Mouse (Mus musculus) midbrain, postnatal 0 days (tissue): ENCODE measurements around the gene Reg4. TPM values are rescaled to one million over a fixed set of nuclear protein-coding genes. Genes with fewer than 3 reads are reported as not detected.

Experiments used
- ATAC-seq: fragments of 200-750 bp; cut with Nextera tagmentation; 2 replicates; pipeline ENCODE4 v1.8.0; 2017; ENCODE audit warnings: moderate number of reproducible peaks, mild to moderate bottlenecking, moderate TSS enrichment, moderate library complexity; ENCODE audit not compliant: low FRiP score
- DNase-seq: peaks from one replicate; pipeline ENCODE4 v3.0.0-alpha.2; 2015; ENCODE audit warnings: low spot score
- H3K27ac ChIP-seq: fragments of 300-500 bp; sonication (generic); 2 replicates; pipeline ENCODE4 v1.5.1; 2014; ENCODE audit warnings: low read depth, mild to moderate bottlenecking, low read length, mixed read lengths
- H3K27me3 ChIP-seq: fragments of 300-500 bp; sonication (generic); 2 replicates; pipeline ENCODE4 v1.6.1; 2014; ENCODE audit warnings: low read length, control low read depth, mixed read lengths; ENCODE audit not compliant: insufficient read depth
- H3K36me3 ChIP-seq: fragments of 300-500 bp; sonication (generic); 2 replicates; pipeline ENCODE4 v1.6.1; 2014; ENCODE audit warnings: low read length, control low read depth, mixed read lengths; ENCODE audit not compliant: insufficient read depth
- H3K4me1 ChIP-seq: fragments of 300-500 bp; sonication (generic); 2 replicates; pipeline ENCODE4 v1.6.1; 2014; ENCODE audit warnings: mild to moderate bottlenecking, control low read depth, antibody characterized with exemption, low read length, mixed read lengths; ENCODE audit not compliant: insufficient read depth
- H3K4me2 ChIP-seq: fragments of 300-500 bp; sonication (generic); 2 replicates; pipeline ENCODE4 v1.6.1; 2014; ENCODE audit warnings: low read depth, mild to moderate bottlenecking, low read length, mixed read lengths; ENCODE audit not compliant: poor library complexity, severe bottlenecking
- H3K4me3 ChIP-seq: fragments of 300-500 bp; sonication (generic); 2 replicates; pipeline ENCODE4 v1.5.1; 2014; ENCODE audit warnings: low read depth, mild to moderate bottlenecking, low read length, moderate library complexity
- H3K9ac ChIP-seq: fragments of 300-500 bp; sonication (generic); replicated peaks from 2 replicates; pipeline ENCODE4 v1.6.1; 2014; ENCODE audit warnings: mild to moderate bottlenecking, low read length, moderate library complexity, mixed read lengths; ENCODE audit not compliant: poor library complexity, severe bottlenecking
- H3K9me3 ChIP-seq: fragments of 300-500 bp; sonication (generic); 2 replicates; pipeline ENCODE4 v1.6.1; 2016; ENCODE audit warnings: low read length, control low read depth
- CTCF ChIP-seq: IDR thresholded peaks from 2 replicates; pipeline ENCODE4 v1.5.1; 2016; ENCODE audit warnings: antibody characterized with exemption, mild to moderate bottlenecking
- WGBS: fragments of 180-500 bp; shearing (Covaris S2); extraction: QIAGEN DNeasy Blood & Tissue Kit; methylation state at CpG from one replicate; pipeline ENCODE4 v1.1.7; 2014; 5-methylcytosine and 5-hydroxymethylcytosine counted together
- polyA plus RNA-seq: library from polyadenylated mRNA; unstranded; fragments of >200 nt; fragmentation: Nextera tagmentation; extraction: Ambion mirVana; gene quantifications from 2 replicates; pipeline ENCODE4 v1.2.1, GENCODE M21; 2015
- total RNA-seq: library from RNA; depleted of rRNA; stranded (reverse); fragments of >200 nt; gene quantifications from 2 replicates; pipeline ENCODE4 v1.2.3, GENCODE M21; 2014

Reg4 gene
- total and polyA plus RNA-seq, 2 experiments from 2014 or later: not detected

DNA sequence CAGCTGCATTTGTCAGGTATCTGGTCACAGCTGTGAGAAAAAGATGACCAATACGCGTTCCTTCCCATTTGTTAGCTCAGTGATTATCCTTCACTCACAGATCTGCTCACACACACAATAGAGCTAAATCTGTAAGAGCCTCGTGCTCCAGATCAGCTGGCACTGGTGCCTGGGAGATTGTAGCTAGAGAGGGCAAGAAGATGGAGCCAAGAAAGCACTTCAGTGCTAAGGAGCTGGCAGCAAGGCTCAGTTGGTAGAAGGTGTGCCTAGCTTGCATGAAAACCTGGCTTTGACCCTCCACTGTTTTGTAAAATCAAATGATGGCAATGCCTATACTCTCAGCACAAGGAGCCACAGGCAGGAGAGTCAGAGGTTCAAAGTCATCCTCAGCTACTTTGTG is 5.8 kb downstream of the Reg4 start:
- Histone ChIP-seq H3K27me3 (no peaks in the 10 kb centered on the region), H3K4me3 (no peak overlapping the region), H3K36me3 (no peaks in the 10 kb centered on the region), H3K9me3 (no peaks in the 10 kb centered on the region), H3K4me2 (no peak overlapping the region), H3K9ac (no peak overlapping the region), H3K4me1 (no peaks in the 10 kb centered on the region), H3K27ac (no peak overlapping the region)
- ATAC-seq (no peak), DNase-seq (no peak)
- WGBS: 64% methylated on average over 3 of the region's 3 CpGs
- no peak for TF ChIP-seq CTCF

DNA sequence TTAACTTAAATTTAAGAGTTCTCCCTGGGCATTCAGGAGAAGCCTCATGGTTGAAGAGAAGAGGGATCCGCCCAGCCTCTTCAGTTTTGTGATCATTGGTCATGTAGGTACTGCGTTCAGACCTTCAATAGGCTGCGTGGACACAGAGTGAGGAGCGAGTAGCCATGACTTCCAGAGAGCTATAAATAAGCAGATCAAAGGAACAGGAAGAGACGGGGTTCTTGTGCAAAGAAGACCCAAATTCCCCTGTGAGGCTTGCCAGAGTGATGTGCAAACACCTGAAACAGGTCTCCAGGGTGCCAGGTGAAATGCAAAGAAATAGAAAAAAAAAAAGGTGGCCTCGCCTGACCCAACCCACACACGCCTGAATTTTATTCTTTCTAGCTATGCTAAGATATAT is 8.0 kb downstream of the Reg4 start:
- no peaks in the 10 kb centered on the region for H3K9me3 ChIP-seq
- no peaks in the 10 kb centered on the region for H3K4me1 ChIP-seq
- H3K4me3 ChIP-seq: no peak overlapping the region
- no peak for TF ChIP-seq CTCF
- 88% methylated on average over 7 of the region's 7 CpGs for WGBS
- ATAC-seq: no peak
- H3K27me3 ChIP-seq: no peaks in the 10 kb centered on the region
- no peak for DNase-seq
- H3K36me3 ChIP-seq: no peaks in the 10 kb centered on the region
- no peak overlapping the region for H3K27ac ChIP-seq
- H3K4me2 ChIP-seq: no peak overlapping the region
- no peak overlapping the region for H3K9ac ChIP-seq

DNA sequence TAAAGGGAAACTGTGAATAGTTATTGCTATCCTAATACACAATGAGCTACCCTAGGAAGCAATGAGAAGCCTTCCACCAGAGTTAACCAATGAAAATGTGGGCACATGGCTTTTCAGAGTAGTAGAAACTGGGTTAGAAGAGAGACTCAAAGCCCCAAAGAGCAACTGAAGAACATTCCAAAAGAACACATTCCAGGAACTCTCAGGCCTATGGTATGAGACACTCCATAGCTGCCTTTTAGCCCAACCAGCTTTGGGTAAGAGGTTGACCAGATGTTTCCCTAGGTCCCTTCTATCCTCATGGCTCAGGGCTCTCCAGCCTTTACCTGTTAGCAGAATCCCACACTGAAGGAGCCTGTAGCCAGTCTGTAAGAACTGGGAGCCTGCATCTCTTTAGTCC is 11.5 kb downstream of the Reg4 start:
- Histone ChIP-seq H3K36me3 (no peaks in the 10 kb centered on the region), H3K27ac (no peak overlapping the region), H3K4me1 (no peaks in the 10 kb centered on the region), H3K4me2 (no peak overlapping the region), H3K9me3 (no peaks in the 10 kb centered on the region), H3K4me3 (no peak overlapping the region), H3K9ac (no peak overlapping the region), H3K27me3 (no peaks in the 10 kb centered on the region)
- no peak for TF ChIP-seq CTCF
- DNase-seq: no peak
- no peak for ATAC-seq

- no peaks in the 10 kb centered on the region for H3K9me3 ChIP-seq
- H3K4me3 ChIP-seq: no peak overlapping the region
- no peaks in the 10 kb centered on the region for H3K27me3 ChIP-seq
- H3K9ac ChIP-seq: no peak overlapping the region
- H3K36me3 ChIP-seq: no peaks in the 10 kb centered on the region
- ATAC-seq: no peak
- no peak overlapping the region for H3K27ac ChIP-seq
- no peaks in the 10 kb centered on the region for H3K4me1 ChIP-seq
- H3K4me2 ChIP-seq: no peak overlapping the region
- WGBS: 87% methylated on average over 6 of the region's 6 CpGs
- no peak for DNase-seq
- no peak for TF ChIP-seq CTCF
Measured at GRCm38 (mm10) chr3:98236266-98236665, 14.3 kb downstream of the Reg4 start.

- H3K4me3 ChIP-seq: no peak overlapping the region
- H3K4me2 ChIP-seq: no peak overlapping the region
- H3K9me3 ChIP-seq: no peaks in the 10 kb centered on the region
- DNase-seq (no peak), ATAC-seq (no peak)
- H3K36me3 ChIP-seq: no peaks in the 10 kb centered on the region
- WGBS: 83% methylated on average over 5 of the region's 5 CpGs
- TF ChIP-seq CTCF: no peak
- no peak overlapping the region for H3K9ac ChIP-seq
- no peak overlapping the region for H3K27ac ChIP-seq
- no peaks in the 10 kb centered on the region for H3K27me3 ChIP-seq
- no peaks in the 10 kb centered on the region for H3K4me1 ChIP-seq
Measured at GRCm38 (mm10) chr3:98237240-98237639, 15.3 kb downstream of the Reg4 start.

DNA sequence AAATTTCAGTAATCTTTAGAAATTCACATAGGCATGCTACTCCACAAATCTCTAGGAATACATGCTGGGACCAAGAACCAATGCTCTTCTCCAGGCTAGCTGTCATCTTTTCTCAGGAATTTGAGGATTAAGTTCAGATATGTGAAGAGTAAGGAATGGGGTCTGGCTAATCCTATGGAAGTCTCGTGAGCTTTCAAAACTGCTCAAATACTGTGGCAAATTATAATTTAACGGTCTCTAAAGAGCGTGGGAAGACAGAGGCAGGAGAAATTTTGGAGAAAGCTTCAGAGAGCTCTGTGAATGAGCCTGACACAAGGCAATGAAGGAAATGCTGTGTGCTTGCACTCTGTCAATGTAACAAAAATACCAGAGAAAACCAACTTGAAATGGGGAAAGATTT is 16.2 kb downstream of the Reg4 start:
- DNase-seq: no peak
- H3K9ac ChIP-seq: no peak overlapping the region

More for the DNA sequence above, 16.2 kb downstream of the Reg4 start:
- no peaks in the 10 kb centered on the region for H3K27me3 ChIP-seq
- no peaks in the 10 kb centered on the region for H3K9me3 ChIP-seq
- no peaks in the 10 kb centered on the region for H3K36me3 ChIP-seq
- ATAC-seq: no peak
- TF ChIP-seq CTCF: no peak
- H3K4me2 ChIP-seq: no peak overlapping the region
- 33% methylated on average over 3 of the region's 3 CpGs for WGBS
- no peak overlapping the region for H3K27ac ChIP-seq
- H3K4me3 ChIP-seq: no peak overlapping the region
- no peaks in the 10 kb centered on the region for H3K4me1 ChIP-seq
